Mouse (Mus musculus) MN1 (cell line): Measurements from ENCODE around the gene Dars.
"Not testable (repeated sequence)": the region's sequence is repeated elsewhere in the genome, so short reads cannot be mapped to it uniquely, and the experiment has no call there.

Experiments
- DNase-seq: peaks from one replicate; pipeline ENCODE4 v3.0.0-alpha.2; 2016; ENCODE audit warnings: low spot score

Dars gene

DNA sequence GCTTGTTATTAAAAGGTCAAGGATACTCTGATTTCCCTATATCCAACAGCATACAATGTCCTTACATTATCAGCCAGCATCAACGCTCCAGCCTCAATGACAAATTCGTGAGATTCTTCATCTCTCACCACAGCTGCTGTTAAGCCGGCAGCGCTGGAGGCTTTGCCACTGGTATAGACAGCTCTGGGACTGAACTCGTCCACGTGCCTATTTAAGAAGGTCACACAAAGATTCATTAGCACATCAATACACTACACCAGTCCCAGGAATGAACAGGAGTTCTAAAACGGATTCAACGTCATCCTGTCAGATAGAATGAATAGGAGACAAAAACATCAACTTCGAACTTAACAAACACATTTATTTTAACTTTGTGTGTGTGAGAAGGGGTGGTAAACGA, 72.9 kb downstream of the Dars start:
- DNase-seq: no peak

DNA sequence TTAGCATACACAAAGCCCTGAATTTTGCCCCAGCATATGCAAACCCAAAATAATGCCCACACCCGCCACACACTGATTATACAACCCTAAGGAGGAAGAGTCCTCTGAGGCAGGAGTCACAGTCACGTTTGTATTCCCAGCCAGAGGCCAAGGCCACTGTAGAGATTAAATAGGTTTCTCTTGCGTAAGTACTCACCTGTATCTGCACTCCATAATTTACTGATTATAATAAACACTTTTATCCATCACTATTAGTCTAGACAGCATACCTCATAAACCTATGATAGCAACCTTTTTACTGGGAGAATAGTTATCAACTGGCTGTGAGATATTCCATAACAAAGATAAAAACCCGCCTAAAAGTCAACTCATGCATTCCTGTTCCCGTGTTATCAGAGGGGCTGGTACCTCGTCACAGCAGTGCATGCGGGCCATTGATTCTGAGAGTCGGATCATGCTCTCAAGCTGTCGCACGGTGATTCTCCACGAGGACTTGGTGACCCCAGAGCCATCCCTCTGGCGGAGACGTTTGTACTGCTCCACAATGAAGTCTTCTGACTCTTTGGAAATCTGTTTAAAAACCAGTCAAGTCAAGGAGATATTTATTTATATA, 79.4 kb downstream of the Dars start:
- no peak for DNase-seq

DNA sequence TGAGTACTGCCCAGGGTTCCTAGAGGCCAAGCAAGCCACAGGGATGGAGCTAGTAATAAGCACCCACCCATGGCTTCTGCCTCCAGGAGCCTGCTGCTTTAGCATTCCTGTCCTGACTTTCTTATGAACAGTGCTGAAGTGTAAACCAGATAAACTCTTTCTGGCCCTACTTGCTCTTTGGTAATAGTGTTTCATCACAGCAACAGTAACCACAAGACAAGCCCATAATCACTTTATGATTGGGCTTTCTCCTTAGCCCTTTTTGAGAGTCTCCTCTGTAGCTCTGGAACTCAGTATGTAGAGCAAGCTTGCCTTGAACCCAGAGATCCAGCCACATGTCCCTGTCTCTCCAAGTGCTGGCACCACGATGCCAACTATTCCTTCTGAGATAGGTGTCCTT, 86.9 kb downstream of the Dars start:
- no peak for DNase-seq

DNA sequence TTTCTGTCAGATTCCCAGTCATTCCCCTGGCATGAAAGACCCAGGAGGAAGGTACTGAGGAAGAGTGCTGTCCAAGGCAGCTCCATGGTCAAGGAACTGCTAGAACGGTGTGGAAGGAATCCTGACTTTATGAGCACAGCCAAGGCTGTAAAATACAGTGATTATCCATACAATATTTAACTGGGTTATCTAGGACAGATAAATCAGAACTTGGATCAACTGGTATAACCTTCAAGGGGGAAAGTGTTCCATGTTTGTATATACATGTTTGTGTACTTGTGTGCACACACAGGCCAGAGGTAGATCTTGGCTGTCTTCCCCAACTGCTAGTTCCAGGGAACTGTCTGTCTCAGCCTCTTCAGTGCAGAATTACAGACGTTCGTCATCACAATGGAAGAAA, 89.0 kb downstream of the Dars start, which contains the start of gene Lct:
Gene Lct, minus strand, starts transcription at position 101 of the 400 bp plus-strand sequence.
- DNase-seq: no peak

DNA sequence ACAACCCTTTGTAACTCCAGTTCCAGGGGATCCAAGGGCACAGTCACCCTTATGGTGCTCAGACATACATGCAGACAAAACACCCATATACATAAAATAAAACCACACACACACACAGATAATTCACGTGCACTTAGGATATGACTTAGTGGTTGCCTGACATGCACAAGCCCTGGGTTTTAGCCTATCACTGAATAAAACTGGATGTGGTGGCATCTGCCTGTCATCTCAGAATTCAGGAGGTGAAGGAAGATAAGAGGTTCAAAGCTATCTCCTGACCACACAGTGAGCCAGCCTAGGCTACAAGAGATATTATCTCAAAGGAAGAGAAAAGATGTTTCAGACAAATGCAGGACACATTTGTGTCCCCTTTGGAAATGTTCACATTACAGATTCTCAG, 90.0 kb downstream of the Dars start:
- DNase-seq: no peak

DNA sequence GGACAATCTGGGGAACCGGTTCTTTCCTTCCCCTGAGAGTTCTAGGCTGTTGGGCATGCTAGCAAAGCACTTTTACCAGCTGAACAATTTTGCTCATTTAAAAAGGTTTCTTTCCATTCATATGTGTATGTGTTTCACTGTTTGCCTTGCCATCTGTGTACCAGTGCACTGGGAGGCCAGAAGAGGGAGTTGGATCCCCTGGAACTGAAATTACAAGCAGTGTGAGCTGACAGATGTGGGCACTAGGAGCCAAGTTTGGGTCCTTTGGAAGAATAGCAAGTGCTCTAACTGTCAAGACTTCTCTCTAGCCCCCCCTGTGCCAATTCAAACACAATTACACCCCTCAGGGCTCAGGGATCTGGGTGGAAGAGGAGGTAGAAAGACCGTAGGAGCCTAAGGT, 92.4 kb downstream of the Dars start:
- no peak for DNase-seq

DNA sequence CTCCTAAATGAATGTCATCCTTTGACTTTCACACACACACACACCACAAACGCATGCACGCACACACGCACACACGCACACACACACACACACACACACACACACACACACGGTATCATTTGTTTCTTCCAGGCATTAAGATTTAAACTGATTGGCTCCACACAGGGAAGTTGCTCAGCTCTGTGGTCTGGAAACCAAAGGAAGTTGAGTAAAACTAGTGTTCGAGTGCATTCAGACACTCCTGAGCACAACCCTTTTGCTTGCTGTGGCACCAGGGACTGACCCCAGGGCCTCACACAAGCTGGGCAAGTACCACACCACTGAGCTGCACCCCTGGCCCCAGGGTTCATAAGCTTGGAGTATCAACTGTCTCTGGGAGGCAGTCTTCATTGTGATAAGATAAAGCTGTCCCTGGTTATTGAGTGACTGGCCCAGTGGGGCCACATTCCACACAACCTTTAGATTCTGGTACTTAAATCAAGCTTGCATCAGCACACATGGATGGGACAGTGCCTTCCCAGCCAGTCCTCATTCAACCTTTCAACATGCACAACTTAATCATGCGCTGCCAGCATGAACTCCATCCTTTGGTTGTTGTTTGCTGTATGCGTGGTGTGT, 94.0 kb downstream of the Dars start:
- no peak for DNase-seq

DNA sequence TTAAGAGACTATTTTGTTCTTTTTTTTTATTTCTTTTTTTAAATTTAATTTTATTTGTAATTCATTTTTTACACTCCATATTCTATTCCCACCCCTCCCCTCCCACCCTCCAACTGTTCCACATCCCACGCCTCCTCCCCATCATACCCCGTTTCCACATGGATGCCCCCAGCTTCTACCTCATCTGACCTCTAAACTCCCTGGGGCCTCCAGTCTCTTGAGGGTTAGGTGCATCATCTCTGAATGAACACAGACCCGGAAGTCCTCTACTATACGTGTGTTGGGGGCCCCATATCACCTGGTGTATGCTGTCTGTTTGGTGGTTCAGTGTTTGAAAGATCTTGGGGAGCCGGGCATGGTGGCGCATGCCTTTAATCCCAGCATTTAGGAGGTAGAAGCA, 97.9 kb downstream of the Dars start:
- DNase-seq: not testable (repeated sequence)

DNA sequence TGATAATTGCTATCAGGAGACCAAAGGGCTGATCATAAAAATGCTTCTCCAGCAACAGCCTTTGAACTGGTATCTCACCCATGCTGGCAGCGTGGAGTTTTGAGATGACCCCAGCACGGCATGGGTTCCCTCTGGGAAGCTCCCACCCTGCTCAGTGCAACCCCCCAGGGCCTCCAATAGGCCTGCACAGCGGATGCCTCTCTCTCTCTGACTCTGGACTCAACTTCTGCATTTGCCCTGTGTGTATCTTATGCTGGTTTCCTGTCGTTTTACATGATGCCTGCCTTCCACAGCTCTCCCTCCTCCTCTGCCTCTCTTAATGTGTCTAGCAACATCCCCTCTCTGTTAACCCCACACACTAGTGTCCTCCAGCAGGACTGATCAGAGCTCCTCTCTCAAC, 102.5 kb downstream of the Dars start:
- no peak for DNase-seq
